In the genomic region with DNA sequence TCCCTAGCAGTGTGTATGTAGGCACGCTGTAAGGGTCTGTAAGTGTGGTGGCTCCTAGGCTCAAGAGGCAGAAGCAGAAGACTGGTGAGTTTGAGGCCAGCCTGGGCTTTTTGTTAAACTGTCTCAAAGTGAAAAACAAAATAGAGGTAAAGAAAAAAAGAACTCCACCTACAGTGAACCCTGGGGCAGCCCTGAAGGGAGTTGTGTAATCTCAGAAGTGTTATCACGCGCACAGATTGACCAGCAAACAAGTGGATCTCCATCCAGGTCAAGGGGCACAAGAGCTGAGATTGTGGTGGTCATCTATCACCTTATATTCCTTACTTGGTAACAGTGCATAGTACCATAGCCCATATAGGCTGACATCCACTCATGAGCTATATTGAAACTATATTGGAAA, we compare ENCODE assay signal across 25 mouse cellular contexts. TPM values are rescaled to one million over a fixed set of nuclear protein-coding genes. Genes with fewer than 3 reads are reported as not detected.
A peak's percentile ranks its signal among the peaks of the same experiment; 100 is the strongest.
DNase-seq lines count a peak whose midpoint lies in the region; ATAC-seq and TF ChIP-seq lines count a peak whose summit lies in the region.
"Had no signal": no experiment of that assay in that cellular context is flagged by ENCODE, and none has a peak within 500 bp of the region (broad histone marks: within the 10 kb centered on the region; RNA-seq: fewer than 3 reads in every experiment).

No protein-coding gene starts in this region.

- H3K36me3 ChIP-seq in erythroblast, embryonic 14.5 days (ENCODE audit: control insufficient read depth) = peaks cover 44% of the 10 kb centered on the region
- H3K36me3 ChIP-seq in liver, adult 2 months (ENCODE audit: control insufficient read depth, insufficient read depth, low read length) = peaks cover 20% of the 10 kb centered on the region
- peaks cover 9% of the 10 kb centered on the region; the same call in 1 of the 2 replicates for H3K36me3 ChIP-seq in liver, embryonic 15.5 days (replicated peaks)
- H3K36me3 ChIP-seq: embryonic facial prominence, embryonic 12.5 days; forebrain, embryonic 12.5 days had no signal

- H3K9ac ChIP-seq in liver, adult 2 months (ENCODE audit: low read depth, low read length) = peak overlapping the region; percentile 94
- H3K9ac ChIP-seq in liver, embryonic 15.5 days = no peak overlapping the region
- H3K9ac ChIP-seq: embryonic facial prominence, embryonic 12.5 days; forebrain, embryonic 12.5 days; forebrain, postnatal 0 days; hindbrain, embryonic 14.5 days had no signal

- H3K27ac ChIP-seq in liver, adult 2 months (replicated peaks; ENCODE audit: insufficient read depth, low read depth, low read length) = peak overlapping the region; percentile 89
- H3K27ac ChIP-seq in liver, embryonic 15.5 days (replicated peaks) = peak overlapping the region; percentile 61
- H3K27ac ChIP-seq: embryonic facial prominence, embryonic 12.5 days; forebrain, embryonic 12.5 days; hindbrain, embryonic 14.5 days had no signal

- peak overlapping the region; percentile 58 for H3K4me2 ChIP-seq in liver, embryonic 15.5 days
- H3K4me2 ChIP-seq: embryonic facial prominence, embryonic 12.5 days; forebrain, embryonic 12.5 days; heart, embryonic 11.5 days; hindbrain, embryonic 14.5 days had no signal

- peaks cover 38% of the 10 kb centered on the region for H3K79me2 ChIP-seq in liver, adult 2 months (ENCODE audit: control insufficient read depth, insufficient read depth, low read length)

- H3K4me3 ChIP-seq in erythroblast, embryonic 14.5 days (replicated peaks) = peak overlapping the region; percentile 71
- peak overlapping the region; percentile 72 for H3K4me3 ChIP-seq in liver, adult 2 months (ENCODE audit: insufficient read depth, low read depth, low read length)
- H3K4me3 ChIP-seq in liver, embryonic 15.5 days (replicated peaks) = peak overlapping the region; percentile 56; the same call in 1 of the 2 replicates
- H3K4me3 ChIP-seq: embryonic facial prominence, embryonic 12.5 days; forebrain, embryonic 12.5 days had no signal

- peak; percentile 93 for DNase-seq in liver, adult 2 months (ENCODE audit: extremely low read depth, low read depth, low spot score)
- DNase-seq in liver = no peak
- no peak for DNase-seq in left cerebral cortex, postnatal 10 days (ENCODE audit: extremely low spot score in 1 of 2, low spot score in 2 of 2)
- DNase-seq in cerebellum, adult 9-11 months = no peak
- no peak for DNase-seq in spleen, postnatal 10 days (ENCODE audit: low spot score in 2 of 2)
- DNase-seq: adrenal gland, postnatal 10 days; cerebellum, adult 9-10 months; embryo, embryonic 11 days; forebrain, postnatal 0 days; kidney, adult 9 months; kidney, postnatal 10 days; layer of hippocampus, adult 9-11 months; lung, adult 18-20 months; lung, postnatal 10 days; midbrain, embryonic 14.5 days; thymus, postnatal 14 days had no signal

- intact Hi-C loops in left cerebral cortex, postnatal 10 days (cut with DNase I) = no loop called here

- peaks cover 93% of the 10 kb centered on the region for H3K4me1 ChIP-seq in erythroblast, embryonic 14.5 days (ENCODE audit: control insufficient read depth)
- peaks cover 27% of the 10 kb centered on the region for H3K4me1 ChIP-seq in liver, adult 2 months (ENCODE audit: control insufficient read depth, insufficient read depth, low read length)
- peaks cover 90% of the 10 kb centered on the region for H3K4me1 ChIP-seq in liver, embryonic 15.5 days (replicated peaks)

- H3K27me3 ChIP-seq in erythroblast, embryonic 14.5 days (ENCODE audit: control insufficient read depth) = no peaks in the 10 kb centered on the region
- H3K27me3 ChIP-seq in liver, adult 2 months (ENCODE audit: control insufficient read depth, insufficient read depth, low read length) = no peaks in the 10 kb centered on the region
- H3K27me3 ChIP-seq in liver, embryonic 15.5 days = no peaks in the 10 kb centered on the region
- H3K27me3 ChIP-seq: embryonic facial prominence, embryonic 12.5 days; forebrain, embryonic 12.5 days; Patski had no signal

- peak; percentile 64; the same call in 1 of the 2 replicates for TF ChIP-seq POLR2A in liver, adult 2 months (IDR thresholded peaks at IDR 0.05; ENCODE audit: extremely low read depth, insufficient read depth, low read length)

- no peak for TF ChIP-seq CTCF in liver, adult 2 months (IDR thresholded peaks at IDR 0.05; ENCODE audit: low read depth, low read length)

- no peak for ATAC-seq in erythroblast, adult 5-6 weeks (replicated peaks; ENCODE audit: low FRiP score, poor library complexity, severe bottlenecking)
- ATAC-seq in liver, embryonic 15.5 days (ENCODE audit: insufficient read depth) = no peak
- ATAC-seq: forebrain, postnatal 0 days; inflammation-experienced regulatory T-cells, adult 6 months; Patski had no signal

- 22% methylated on average over 3 of the region's 3 CpGs for WGBS in liver, adult 2 months
- WGBS in liver, embryonic 15.5 days (ENCODE audit: insufficient replicate concordance) = 90% methylated on average over 3 of the region's 3 CpGs

- no peaks in the 10 kb centered on the region for H3K9me3 ChIP-seq in erythroblast, embryonic 14.5 days (ENCODE audit: control insufficient read depth, low read length)
- no peaks in the 10 kb centered on the region for H3K9me3 ChIP-seq in liver, embryonic 15.5 days (replicated peaks)
- H3K9me3 ChIP-seq: embryonic facial prominence, embryonic 12.5 days had no signal

RNA-seq across cellular contexts. Expression of gene Lpin2, which starts 24.9 kb away (rescaled TPM):
- polyA plus RNA-seq in erythroblast, embryonic 14.5 days (2012) = 5.9 and 10.0 TPM in 2 replicates
- 751 and 838 TPM in 2 replicates for total RNA-seq in erythroblast, adult 5-6 weeks (2015; ENCODE audit: low replicate concordance)
- 1,646 and 2,072 TPM in 2 replicates for total RNA-seq in erythroblast, adult 5-6 weeks (2017; ENCODE audit: low replicate concordance)
- 314 and 342 TPM in 2 replicates for total RNA-seq in liver, adult 2 months (2014; rRNA removed)
- 22.4 and 24.9 TPM in 2 replicates for polyA plus RNA-seq in liver, adult 2 months (2012; rRNA removed)
- 42.3 and 46.7 TPM in 2 replicates for polyA plus RNA-seq in liver, embryonic 15.5 days (2015; fragmentation: Nextera tagmentation; extraction: Ambion mirVana)
- total RNA-seq in left cerebral cortex, postnatal 10 days (2021) = 10 to 100 TPM; 78.8 to 85.9 TPM
